Mouse (Mus musculus) adrenal gland, adult 18-20 months (tissue): ENCODE data around the gene Ppfibp2. TPM values are rescaled to one million over a fixed set of nuclear protein-coding genes. Genes with fewer than 3 reads are reported as not detected.

ENCODE experiments used
- DNase-seq, 2 experiments: peaks; one replicate each; pipeline ENCODE4 v3.0.0; 2021 to 2022; ENCODE audit warnings: low spot score in 2 of 2
- total RNA-seq, 2 experiments: library from RNA; stranded (reverse); gene quantifications; 1 replicate in 1 of 2; 2 replicates in 1 of 2; pipeline ENCODE4 v1.2.3; 2021

Gene Ppfibp2
- total RNA-seq, 2 experiments from 2014 or later = 4.0 TPM

GRCm38 (mm10) chr7:107609622-107610255 is 14.7 kb downstream of the Ppfibp2 start:
- DNase-seq = no peak

- DNase-seq = no peak
Observed at GRCm38 (mm10) chr7:107610880-107611279, 15.9 kb downstream of the Ppfibp2 start.

GRCm38 (mm10) chr7:107618028-107618992 is 23.3 kb downstream of the Ppfibp2 start:
- DNase-seq = no peak

- DNase-seq = no peak
Observed at GRCm38 (mm10) chr7:107619225-107619624, 24.2 kb downstream of the Ppfibp2 start.

GRCm38 (mm10) chr7:107620137-107620536 is 25.1 kb downstream of the Ppfibp2 start:
- no peak for DNase-seq

GRCm38 (mm10) chr7:107624432-107624831 is 29.4 kb downstream of the Ppfibp2 start:
- DNase-seq = no peak

- no peak for DNase-seq
Observed at GRCm38 (mm10) chr7:107625061-107625460, 30.1 kb downstream of the Ppfibp2 start, which contains the start of gene 5330417H12Rik. Gene 5330417H12Rik (minus strand): TSS chr7:107625161.

GRCm38 (mm10) chr7:107625781-107626180 is 30.8 kb downstream of the Ppfibp2 start:
- DNase-seq = no peak

GRCm38 (mm10) chr7:107628383-107628782 is 33.4 kb downstream of the Ppfibp2 start:
- no peak for DNase-seq

GRCm38 (mm10) chr7:107633201-107633600 is 38.2 kb downstream of the Ppfibp2 start:
- DNase-seq = no peak

- DNase-seq = no peak
Observed at GRCm38 (mm10) chr7:107637398-107637797, 42.4 kb downstream of the Ppfibp2 start.

- DNase-seq = no peak
Observed at GRCm38 (mm10) chr7:107638026-107638425, 43.0 kb downstream of the Ppfibp2 start.

- DNase-seq = no peak
Observed at GRCm38 (mm10) chr7:107642586-107643275, 47.7 kb downstream of the Ppfibp2 start.

GRCm38 (mm10) chr7:107644987-107645386 is 50.0 kb downstream of the Ppfibp2 start:
- DNase-seq = no peak

GRCm38 (mm10) chr7:107648937-107649688 is 54.1 kb downstream of the Ppfibp2 start:
- no peak for DNase-seq

- no peak for DNase-seq
Observed at GRCm38 (mm10) chr7:107649990-107650389, 55.0 kb downstream of the Ppfibp2 start.

- DNase-seq = no peak
Observed at GRCm38 (mm10) chr7:107651821-107652220, 56.8 kb downstream of the Ppfibp2 start.

- DNase-seq = no peak
Observed at GRCm38 (mm10) chr7:107656451-107656850, 61.4 kb downstream of the Ppfibp2 start.

- no peak for DNase-seq
Observed at GRCm38 (mm10) chr7:107659186-107659918, 64.3 kb downstream of the Ppfibp2 start.
